Mouse (Mus musculus) lung, postnatal 25 days (tissue): Measurements from ENCODE around the gene Bcas3.

ENCODE experiments used
- DNase-seq: peaks from one replicate; pipeline ENCODE4 v3.0.0; 2022; ENCODE audit warnings: low spot score

Bcas3 gene

DNA sequence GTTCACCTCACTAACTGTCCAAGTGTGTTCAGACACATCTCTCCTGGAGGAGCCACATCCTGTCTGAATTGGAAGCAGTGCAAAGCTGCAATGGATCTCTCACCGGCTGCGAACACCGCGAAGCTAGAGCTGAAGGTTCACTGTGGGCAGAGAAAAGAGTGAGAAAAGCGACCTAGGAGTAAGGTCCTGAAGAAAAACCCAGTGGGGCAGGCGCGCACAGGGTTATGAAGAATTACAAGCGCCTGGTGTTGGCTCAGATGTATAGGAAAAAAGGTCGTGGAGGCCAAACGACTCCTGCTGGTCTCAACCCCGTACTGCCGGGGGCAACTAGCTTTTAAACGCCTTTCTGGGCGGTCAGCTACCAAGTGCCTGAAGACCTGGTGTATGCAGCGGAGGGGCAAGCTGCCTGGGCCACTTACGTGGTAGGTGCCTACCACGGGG is 478.0 kb downstream of the Bcas3 start:
- DNase-seq, result no peak

DNA sequence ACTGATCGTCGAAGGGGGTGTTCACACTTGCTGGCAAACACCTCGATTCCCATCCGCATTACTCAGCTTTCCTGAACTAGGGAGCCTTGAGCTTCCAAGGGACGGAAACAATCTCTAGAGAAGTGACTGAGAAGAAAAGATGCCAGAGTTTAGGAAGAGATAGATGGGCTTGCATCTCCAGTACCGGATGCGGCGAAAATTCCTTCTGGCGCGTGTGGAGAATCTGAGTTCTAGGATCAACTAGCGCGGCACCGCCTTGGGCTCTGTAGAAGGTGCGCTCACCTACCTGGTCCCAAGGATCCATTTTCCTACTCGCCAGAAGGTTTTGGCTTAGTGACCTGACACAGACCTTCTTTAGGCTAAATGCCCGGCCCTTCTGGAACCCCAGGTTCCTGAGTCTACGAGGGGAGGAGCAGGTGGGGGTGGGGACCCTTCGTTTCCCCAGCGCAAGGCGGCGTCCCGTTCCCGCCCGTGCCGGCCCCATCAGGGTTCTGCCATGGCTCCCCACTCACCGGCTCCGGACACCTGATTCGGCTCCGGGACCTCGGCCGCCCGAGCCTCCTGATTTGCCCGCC is 478.8 kb downstream of the Bcas3 start:
- no peak for DNase-seq

DNA sequence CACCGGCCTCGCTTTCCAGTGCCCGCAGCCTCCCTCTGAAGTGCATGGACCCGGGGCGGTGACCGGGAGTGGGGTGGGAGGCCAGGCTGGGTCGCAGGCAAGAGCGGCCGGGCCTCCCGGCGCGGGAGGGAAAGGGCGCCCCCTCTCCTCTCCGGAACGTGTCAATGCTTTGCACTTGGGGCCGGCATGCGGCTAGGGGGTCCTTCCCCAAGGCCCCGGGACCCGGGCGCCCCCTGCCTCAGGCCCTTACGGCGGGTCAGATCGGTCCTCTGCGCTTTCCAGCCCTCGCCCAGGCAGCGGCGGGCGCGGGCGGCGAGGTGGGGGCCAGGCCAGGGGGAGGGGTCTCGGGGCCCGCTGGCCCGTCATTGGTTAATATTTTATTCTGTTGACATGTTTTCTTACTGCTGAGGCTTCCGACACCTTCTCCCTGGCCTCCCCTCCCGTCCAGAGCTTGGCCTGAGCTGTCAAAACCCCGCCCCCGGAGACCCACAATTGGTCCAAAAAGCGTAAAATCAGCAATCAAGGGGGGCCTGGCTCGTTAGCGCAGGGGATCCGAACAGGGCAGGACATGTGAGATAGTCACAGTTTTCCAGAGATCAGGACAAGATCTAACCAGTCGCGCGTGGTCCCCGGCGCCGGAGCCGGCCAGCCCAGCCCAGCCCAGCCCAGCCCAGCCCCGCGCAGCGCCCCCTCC is 479.4 kb downstream of the Bcas3 start, which contains the start of gene Tbx2:
Tbx2 (plus strand) TSS at position 321 of the 694 bp plus-strand sequence.
- peak; percentile 90 for DNase-seq

DNA sequence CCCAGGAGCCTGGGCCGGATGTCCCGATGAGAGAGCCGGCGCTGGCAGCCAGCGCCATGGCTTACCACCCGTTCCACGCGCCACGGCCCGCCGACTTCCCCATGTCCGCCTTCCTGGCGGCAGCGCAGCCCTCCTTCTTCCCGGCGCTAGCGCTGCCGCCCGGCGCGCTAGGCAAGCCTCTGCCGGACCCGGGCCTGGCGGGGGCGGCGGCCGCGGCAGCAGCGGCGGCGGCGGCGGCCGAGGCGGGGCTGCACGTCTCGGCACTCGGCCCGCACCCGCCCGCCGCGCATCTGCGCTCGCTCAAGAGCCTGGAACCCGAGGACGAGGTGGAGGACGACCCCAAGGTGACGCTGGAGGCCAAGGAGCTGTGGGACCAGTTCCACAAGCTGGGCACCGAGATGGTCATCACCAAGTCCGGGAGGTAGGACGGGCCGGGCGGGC is 480.1 kb downstream of the Bcas3 start:
- DNase-seq, result no peak

DNA sequence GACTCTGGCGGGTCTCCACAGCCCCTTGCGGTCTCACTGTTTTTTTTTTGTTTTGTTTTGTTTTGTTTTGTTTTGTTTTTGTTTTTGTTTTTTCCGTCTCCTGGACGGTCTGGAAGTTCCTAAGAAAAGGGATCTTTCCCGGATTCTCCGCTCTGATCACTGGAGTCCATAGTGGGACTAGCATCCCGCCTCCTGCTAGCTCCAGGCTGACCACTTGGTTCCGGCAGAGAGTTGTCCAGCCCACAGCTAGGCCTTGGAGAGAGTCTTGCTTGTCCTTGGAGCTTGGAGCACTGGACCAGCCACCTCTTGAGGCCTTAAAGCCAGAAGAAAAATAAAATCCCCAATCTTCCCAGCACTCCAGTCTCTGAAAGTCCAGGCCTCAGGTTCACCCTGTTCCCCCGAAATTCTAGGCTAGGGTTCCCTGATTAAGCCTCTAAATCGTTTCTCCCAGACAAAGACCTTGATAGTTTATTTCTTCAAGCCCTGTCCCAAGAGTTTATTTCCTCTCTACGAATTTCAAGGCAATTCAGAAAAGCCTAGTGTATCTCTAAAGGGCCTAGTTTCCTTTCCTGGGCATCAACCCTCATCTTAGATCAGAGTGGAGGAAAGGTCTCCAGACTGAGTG is 480.9 kb downstream of the Bcas3 start:
- DNase-seq, result no peak

DNA sequence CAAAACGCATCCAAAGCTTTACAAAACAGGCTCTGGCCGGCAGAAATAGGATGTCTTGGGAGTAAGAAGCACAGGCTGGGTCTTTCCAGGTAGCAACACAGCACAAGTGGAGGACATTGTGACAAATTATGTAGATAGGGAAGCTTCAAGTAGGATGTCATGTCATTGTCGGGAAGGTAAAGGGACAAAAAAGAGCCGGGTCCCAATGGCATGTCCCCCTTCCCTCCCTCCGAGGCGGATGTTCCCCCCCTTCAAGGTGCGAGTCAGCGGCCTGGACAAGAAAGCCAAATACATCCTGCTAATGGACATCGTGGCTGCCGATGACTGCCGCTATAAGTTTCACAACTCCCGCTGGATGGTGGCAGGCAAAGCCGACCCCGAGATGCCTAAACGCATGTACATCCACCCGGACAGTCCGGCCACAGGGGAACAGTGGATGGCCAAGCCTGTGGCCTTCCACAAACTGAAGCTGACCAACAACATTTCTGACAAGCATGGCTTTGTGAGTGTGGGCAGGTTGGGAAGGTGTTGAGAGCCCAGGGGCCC is 481.5 kb downstream of the Bcas3 start:
- DNase-seq, result no peak

DNA sequence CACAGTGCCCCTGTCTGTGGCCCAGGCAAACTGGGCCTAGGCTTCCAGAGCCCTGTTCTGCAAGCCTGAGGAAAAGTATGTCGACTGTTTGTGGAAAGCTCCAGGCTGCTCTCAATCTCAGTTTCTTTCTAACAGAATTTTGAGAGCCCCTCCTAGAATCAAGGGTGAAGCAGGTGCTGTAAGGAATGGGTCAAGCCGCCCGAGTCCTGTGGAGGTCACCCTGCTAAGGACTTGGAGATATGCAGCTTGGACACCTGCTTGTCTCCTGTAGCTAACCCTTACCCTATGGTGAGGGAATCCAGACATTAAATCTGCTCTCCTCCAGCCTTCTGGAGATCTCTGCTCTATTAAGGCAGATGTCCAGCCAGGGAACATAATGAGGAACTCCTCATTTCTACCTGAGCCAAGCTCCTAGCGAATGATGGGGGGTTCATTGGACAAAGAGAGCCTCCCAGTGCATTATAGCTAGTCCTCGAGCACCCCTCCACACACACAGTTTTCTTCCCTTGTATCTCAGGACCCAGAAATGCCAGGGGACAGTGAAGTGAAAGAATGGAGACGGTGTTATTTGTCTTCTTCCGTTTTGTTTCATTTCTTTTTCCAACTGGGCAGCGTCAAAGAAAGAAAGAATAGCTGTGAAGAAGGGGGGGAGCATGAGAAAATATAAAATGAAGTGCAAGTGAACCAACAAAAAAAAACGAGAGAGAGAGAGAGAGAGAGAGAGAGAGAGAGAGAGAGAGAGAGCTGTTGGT is 482.2 kb downstream of the Bcas3 start:
- no peak for DNase-seq

DNA sequence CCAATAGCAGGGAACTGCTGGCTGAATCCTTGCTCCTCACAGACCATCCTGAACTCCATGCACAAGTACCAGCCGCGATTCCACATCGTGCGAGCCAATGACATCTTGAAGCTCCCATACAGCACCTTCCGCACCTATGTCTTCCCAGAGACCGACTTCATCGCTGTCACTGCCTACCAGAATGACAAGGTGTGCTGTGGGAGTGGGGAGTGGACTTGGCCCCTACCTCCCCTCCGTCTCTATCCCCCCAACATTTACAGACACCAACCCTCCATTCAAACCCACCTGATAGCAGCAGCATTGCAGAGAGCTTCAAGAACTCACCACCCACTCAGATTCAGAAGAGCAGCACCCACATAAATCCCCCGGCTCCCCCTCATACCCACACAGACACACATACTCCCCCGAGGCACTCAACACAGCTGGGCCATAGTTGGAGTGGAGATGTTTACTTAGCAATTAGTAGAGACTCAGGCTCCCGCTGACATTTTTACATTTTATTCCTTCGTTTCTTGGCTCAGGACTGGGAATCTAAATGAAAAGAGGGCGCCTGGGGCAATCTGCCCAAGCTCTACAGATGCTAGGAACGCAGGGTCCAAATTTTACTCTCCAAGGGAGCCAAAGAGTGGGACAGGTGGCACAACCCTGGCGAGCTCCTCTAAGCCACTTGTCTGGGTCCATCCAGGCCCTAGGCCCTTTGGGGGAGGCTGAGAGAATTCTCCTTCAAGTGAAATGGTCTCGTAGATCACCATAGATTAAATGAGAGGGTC is 483.0 kb downstream of the Bcas3 start:
- no peak for DNase-seq

DNA sequence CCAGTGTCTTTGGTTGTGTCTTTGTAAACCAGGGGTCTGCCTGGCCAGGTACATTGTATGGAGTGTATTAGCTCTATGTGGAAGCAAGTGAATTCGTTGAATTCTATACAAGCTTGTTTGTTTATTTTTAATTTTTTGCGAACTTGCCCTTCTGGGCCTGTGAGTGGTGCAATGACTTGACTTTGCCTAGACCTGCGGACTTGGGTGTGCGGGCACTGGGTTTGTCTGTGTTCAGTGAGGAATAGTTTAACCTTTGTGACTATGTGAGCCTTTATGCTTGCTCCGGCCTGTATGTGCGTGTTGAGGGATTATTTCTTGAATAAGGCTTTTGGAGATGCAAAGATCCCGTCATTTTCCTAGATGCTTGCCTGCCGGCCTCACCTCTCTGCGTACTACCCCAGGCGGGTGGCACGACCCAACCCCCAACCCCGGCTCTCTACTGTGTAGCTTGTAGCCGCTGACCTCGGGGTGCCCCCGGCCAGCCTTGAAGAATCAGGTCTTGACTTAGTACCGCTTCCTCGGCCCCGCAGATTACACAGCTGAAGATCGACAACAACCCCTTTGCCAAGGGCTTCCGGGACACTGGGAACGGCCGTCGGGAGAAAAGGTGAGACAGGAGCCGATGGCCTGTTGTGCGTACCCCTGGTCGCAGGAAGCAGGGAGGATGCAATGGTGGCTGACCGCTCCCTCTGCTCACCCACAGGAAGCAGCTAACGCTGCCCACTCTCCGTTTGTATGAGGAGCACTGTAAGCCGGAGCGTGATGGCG is 483.7 kb downstream of the Bcas3 start:
- DNase-seq, result no peak

DNA sequence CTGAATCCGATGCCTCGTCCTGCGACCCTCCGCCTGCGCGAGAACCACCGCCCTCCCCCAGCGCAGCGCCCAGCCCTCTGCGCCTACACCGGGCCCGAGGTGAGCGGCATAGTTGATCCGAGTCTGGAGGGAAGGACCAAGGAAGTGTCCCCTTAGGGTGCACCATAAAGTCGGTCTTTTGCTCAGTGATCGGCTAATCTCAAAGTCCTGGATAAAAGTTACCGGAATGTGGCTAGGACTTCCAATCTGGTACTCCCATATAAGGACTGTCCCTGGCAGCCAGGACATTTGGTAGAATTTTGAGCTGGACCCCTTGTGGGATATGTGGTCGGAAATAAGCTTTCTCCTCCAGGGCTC is 484.3 kb downstream of the Bcas3 start:
- DNase-seq, result no peak

DNA sequence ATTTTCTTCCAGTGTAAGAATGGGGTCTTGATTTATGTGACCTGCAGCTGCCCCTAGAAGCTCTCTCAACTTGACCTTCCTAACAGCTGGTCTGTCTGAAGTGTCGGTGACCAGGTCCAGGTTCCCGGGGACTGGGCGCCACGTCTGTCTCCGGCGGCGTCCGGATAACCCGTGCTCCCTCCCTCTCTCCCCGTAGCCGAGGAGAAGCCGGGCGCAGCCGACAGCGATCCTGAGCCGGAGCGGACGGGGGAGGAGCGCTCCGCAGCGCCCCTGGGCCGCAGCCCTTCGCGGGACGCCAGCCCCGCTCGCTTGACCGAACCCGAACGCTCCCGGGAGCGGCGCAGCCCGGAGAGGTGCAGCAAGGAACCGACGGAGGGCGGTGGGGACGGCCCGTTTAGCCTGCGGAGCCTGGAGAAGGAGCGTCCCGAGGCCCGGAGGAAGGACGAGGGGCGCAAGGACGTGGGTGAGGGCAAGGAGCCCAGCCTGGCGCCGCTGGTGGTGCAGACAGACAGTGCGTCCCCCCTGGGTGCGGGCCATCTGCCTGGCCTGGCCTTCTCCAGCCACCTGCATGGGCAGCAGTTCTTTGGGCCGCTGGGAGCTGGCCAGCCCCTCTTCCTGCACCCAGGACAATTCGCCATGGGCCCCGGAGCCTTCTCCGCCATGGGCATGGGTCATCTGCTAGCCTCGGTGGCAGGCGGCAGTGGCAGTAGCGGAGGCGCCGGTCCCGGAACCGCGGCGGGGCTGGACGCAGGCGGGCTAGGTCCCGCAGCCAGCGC is 484.9 kb downstream of the Bcas3 start:
- DNase-seq, result no peak

DNA sequence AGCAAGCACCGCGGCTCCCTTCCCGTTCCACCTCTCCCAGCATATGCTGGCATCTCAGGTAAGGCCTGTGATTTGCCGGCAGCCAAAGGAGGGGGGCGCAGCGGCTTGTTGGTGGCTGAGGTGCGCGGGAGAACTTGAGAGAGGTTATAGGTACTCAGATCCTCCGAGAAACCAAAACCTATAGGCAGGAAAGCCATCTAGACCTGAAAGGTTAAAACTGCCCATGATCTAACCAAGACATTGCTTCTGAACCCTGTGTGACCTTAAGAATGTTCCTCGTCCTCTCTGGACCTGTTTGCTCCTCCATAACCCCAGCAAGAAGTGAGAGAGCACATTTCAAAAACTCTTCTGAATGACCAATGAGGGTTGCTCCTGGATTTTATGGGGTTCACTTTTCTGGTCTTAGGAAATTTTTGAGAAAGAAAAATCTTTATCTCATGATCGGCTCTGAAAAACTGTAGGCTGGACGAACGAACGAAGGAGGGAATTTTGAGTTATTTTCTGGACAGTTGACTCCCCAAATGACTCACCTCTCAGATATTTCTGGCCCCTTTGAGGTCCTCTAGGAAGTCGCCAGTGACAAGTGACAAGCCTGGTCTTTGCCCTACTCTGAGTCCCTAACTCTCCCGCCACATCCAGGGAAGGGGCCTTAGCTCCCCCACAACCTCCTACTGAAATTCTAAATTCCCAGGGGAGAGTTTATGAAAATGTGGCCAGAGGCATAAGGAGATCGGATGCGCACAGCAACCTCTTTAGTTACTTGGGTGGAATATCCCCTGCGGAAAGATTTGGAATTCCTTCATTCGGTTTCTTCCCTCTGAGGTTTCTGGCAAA is 485.7 kb downstream of the Bcas3 start:
- no peak for DNase-seq

DNA sequence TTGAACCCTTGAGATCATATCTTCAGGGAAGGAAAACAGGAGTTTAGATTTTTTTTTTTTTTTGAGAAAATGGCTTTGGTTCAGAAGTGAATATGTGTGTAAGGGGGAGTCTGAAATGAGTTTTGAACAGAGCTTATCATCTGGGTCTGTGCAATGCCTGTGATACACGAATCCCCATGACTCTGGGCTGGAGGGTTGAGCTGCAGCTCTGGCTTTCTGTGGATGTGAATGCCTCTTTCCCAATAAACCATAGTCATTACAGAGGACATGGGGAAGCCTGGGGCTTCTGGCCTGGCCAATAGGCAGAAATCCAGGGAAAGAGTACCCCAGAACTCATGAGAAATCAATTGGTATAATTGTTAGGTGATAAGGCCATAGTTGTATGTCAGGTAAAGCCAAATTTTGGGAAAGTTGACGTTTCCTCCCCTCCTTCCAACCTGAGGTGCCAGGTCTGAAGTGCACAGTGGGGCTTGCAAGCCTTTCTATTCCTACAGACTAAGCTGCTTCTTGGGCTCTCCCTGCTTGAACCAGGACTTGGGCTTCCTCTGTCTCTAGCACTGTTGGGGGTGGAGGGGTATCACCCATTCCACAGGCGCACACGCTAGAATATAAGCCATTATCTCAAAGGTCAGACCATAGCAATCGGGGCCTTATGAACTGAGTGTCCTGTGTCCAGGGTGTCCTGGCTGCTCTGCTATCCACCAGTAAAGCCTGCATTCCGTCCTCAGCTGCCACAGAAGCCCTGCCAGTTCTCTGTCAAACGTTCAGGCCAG is 486.5 kb downstream of the Bcas3 start:
- DNase-seq, result no peak

DNA sequence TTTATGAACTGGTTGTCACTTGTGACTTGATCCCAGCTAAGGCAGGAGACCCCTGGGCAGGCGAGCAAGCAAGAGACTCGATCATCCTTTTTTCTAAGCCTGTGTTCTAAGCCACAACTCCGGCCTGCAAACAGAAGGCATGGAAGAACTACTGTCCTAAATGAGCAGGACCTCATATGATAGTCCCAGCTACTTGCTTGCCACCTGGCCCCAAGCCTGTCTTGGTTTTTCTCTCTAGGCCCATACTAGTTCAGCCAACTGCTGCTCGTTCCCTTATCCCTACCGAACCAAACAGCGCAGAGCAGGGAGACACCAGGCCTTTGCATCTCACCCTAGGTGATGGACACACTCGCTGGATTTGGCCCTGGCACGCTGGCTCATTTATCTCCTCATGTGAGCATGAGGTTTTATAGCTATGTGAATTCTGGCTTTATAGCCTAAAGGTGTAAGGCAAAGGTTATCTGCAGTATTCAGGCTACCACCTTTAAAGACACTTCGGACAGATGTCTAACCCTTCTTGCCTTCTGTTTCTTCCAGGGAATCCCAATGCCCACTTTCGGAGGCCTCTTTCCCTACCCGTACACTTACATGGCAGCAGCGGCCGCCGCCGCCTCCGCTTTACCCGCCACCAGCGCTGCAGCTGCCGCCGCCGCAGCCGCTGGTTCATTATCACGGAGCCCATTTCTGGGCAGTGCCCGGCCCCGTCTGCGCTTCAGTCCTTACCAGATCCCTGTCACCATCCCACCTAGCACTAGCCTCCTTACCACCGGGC is 487.2 kb downstream of the Bcas3 start:
- no peak for DNase-seq

DNA sequence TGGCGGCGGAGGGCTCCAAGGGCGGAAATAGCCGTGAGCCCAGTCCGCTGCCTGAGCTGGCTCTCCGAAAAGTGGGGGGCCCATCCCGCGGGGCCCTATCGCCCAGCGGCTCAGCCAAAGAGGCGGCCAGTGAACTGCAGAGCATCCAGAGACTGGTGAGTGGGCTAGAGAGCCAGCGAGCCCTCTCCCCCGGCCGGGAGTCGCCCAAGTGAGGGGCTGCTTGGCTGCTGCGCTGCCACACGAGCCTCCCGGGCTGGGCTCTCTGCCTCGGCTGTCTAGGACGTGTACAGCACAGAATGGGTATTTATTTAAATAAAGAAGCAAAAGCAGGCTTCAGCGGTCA is 487.8 kb downstream of the Bcas3 start:
- no peak for DNase-seq

DNA sequence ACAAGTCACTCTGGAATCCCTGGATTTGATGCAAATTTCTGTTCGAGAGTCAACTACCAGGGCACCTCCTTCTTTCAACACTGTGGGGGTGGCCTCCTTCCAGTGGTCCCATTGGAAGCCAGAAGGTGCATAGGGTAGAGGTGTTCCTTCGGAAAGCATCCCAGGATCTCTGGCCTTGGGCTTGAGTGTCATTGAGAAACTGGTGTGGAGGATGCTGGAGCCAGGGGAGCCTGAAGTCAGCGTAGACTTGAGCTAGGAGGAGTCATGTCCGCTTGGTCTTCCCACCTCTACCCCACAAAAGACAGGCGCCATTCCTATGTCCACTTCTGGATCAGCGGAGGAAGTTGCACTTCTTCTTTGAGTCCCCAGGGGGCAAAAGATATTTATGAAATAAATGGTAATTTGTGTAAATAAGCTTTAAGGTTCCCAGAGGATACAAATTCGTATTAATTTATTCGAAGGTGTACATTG is 488.3 kb downstream of the Bcas3 start:
- no peak for DNase-seq

DNA sequence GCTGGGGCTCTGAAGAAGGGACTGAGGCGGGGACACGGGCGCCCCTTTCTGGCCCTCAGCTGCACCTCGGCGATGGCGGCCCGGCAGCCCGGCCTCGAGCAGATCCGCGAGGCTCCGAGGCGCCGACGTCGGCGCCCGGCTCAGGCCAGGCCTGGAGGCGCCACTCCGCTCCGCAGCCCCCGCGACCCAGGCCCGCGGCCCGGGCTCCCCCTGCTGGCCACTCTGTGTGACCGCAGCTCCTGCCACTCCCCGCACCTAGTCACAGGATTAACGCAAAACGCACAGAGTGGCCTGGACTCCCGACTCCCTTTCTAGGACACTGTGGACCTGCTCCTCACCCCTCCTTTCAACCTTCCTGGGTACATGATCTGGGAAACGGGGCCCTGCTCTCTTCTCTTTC is 489.0 kb downstream of the Bcas3 start:
- peak; percentile 60 for DNase-seq
